Mouse (Mus musculus): ENCODE measurements at regions not wholly inside any gene's neighbourhood (a gene's known extent, or its start where the extent isn't known, plus 50 kb on each side); places are given as distances from the start of the nearest gene placed in this dataset.

- no peak for DNase-seq
These were observed 333.5 kb downstream of the Phf3 start for GRCm38 (mm10) chr1:30540088-30540698.

- no peak for DNase-seq
These were observed 336.4 kb downstream of the Phf3 start for GRCm38 (mm10) chr1:30536989-30537975.

GRCm38 (mm10) chr1:30517348-30517747, 356.4 kb downstream of the Phf3 start:
- DNase-seq = no peak

- no peak for DNase-seq
These were observed 357.9 kb downstream of the Phf3 start for GRCm38 (mm10) chr1:30515846-30516245.

- DNase-seq = no peak
These were observed 370.5 kb downstream of the Phf3 start for GRCm38 (mm10) chr1:30503224-30503623.

- no peak for DNase-seq
These were observed 413.3 kb downstream of the Phf3 start for GRCm38 (mm10) chr1:30460295-30460958.

- no peak for DNase-seq
These were observed 435.8 kb downstream of the Phf3 start for GRCm38 (mm10) chr1:30437964-30438363.

GRCm38 (mm10) chr1:30416582-30416981, 457.1 kb downstream of the Phf3 start:
- DNase-seq = no peak

GRCm38 (mm10) chr1:30414881-30415439, 458.8 kb downstream of the Phf3 start:
- no peak for DNase-seq
